Mouse (Mus musculus) urinary bladder, adult 18-20 months (tissue): ENCODE measurements around the gene Defb28.

ENCODE experiments used
- DNase-seq, 2 experiments: peaks; one replicate each; pipeline ENCODE4 v3.0.0; 2022; ENCODE audit warnings: low spot score in 2 of 2, mixed read lengths in 2 of 2

The Defb28 gene

DNA sequence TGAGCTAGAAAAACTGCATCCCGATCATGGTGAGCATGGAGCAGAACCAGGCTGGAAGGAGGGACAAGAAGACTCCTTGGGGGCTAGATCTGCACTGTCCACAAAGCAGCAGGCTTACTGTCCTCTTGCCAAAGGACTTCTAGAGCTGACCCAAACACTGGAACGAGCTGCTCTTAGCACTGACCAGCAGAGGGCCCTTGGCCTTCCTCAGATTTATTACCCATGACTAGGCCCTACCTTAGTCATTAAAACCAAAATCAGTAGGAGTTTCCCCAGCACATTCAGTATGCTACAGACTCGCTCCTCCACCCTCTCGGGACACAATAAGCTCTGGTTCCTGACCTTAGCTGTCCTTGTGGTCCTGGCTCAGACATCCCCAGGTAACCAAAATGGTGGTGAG lies at the start of gene Defb28:
TSS of gene Defb28 (plus strand) at position 275 of the 400 bp plus-strand sequence.
- no peak for DNase-seq

DNA sequence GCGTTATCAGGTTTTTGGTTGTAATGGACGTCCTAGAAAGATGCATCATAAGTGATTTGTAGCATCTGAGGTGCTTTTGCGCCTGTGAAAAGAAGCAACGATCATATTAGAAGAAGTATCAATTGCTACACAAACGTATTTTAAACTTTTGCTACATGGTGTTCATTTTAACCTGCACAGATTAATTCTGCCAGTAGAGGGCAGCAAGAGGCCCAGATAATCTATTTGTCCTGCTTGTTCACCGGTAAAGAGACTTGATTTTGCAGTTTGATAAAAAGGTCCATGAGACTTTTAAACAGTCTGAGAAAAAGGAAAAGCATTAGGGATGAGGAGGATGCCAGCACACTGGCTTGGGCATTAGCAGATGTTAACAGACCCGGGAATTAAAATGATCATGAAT lies 47.1 kb upstream of the Defb28 start:
- DNase-seq, result peak in 1 of 2 experiments; percentile 5

DNA sequence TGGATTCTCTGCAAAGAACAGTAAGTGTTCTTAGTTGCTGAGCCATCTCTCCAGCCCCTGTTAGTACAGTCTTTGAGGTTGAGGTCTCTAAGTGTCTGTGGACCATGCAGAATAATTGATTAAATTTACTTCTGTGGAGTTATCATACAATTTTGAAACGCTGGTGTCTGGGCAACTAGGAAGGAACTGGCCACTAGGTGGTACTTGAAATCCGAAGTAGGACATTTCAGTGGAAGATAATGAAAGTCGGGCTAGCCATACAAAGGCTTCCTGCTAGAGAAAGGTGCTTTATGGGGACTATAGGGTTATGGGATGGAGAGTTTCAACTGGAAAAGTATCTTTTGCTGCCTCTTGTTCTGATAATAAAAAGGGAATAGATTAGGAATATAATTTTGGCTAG lies 45.6 kb upstream of the Defb28 start:
- DNase-seq, result no peak

DNA sequence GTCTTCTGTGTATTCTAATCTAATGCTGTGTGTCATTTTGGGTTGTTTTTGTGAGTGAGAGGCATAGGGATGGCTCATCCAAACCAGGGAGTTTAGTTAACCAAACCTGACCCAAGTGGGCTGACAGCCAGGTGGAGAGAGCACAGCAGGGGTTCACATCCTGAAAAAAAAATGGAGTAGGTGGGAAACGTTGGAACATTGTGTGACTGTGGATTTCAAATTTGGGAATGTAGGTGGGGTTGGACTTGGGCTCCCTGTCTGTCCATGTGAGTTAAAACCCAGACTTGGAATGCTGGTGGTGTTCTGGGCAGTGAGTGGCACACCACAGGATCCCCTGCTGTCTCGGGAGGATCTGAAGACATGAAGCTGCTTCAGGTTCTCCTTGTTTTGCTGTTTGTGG lies 41.3 kb upstream of the Defb28 start, which contains the start of gene Defb20:
TSS of gene Defb20 (plus strand) at position 301 of the 400 bp plus-strand sequence.
- DNase-seq, result no peak

DNA sequence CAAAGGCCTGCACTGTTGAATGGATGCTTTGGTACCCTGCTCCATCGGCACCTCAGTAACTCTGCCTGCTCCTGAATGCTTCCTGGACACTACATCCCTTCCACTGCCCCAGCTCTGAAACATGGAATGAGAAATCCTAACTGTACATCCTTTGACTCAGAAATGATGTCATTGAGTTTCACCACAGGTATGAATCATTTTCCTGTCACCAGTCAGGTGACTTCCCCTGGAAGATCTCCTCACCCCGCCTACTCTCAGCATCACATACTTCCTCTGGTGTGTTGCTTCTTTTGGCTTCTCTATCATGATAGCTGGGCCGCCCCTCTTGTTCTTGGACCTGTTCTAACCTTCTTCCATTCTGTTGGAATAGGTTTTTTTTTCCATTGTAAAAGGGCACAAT lies 37.2 kb upstream of the Defb28 start:
- no peak for DNase-seq

DNA sequence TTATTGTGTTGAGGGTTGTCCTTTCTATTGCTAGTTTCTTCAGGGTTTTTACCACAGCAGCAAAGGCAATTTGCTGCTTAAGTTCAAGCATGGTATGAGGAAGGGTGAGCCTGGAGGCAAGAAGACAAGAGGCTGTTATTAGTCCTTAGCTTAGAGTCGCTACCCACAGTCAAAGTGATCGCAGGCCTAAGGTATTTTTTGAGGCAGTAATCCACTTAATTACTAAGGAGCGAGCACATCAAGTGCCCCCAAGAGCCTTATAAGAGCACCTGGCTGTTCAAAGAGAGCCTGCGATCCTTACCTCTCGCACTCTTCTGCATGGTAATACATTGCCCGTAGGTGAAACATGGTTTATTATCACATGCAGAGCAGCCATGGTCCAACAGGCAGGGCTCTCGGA lies 36.3 kb upstream of the Defb28 start:
- DNase-seq, result no peak

DNA sequence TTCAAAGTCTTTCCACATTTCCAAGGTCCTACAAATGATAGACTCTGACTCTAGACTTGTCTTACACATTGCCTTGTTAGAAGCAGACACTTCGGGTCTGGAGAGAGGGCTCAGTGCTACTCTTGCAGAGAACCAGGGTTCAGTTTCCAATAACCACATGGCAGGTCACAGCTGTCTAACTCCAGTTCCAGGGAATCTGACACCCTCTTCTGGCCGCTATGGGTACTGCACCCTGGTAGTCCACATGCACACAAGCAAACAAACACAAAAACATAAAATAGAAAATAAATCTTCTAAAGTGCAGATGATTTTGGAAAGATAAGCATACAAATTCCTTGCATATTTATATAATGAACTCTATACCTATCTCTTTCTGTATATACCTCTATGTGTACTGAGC lies 31.0 kb upstream of the Defb28 start:
- no peak for DNase-seq

DNA sequence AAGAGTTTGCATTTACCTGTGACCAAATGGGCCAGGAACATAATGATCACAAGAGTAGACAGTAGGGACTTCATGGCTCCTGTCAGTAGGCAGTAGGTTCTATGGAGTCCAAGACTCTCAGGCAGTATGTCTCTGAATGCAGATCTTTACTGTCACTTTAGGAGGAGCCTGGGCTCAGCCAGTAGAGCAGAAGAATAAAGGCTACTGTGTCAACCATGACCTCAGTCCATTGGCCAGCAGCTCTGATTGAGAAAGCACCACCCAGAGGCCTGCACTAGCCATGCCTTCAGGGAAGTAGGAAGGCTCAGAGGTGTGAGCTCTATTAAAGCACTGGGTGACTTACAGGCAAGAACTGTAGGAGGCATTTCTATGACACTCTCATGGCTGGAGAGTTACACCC lies 28.0 kb upstream of the Defb28 start, which contains the start of gene Defb22:
TSS of gene Defb22 (minus strand) at position 101 of the 400 bp plus-strand sequence.
- no peak for DNase-seq

DNA sequence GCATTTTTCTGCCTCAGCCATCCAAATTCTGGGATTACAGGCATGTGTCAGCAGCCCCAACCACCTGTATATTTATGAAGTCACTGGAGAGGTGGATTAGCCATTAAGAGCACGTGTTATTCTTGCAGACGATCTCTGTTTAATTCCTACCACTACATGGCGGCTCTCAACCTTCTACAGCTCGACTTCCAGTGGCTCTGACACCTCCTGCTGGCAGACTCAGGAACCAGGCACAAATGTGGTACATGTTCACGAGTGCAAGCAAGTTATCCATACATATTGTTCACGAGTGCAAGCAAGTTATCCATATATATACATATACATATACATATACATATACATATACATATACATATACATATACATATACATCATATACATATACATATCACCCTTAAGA lies 24.9 kb upstream of the Defb28 start:
- no peak for DNase-seq

DNA sequence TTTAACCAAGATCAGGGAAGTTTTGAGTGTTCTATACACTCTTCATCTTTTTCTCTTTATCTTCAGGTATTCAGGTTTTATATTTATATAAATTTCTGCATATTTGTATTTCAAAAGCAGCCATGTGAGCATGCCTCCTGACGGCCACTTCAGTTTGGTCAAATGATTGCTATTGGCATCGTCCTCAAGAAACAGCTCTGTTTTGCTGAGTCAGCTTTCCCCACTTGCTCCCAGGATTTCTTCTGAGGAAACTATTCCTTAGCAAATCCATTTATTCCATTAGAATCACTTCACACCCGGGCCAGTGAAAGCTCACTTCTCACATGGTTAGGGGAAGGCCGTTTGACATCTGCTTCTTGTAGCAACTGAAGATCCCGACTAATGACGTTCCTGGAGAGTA lies 20.0 kb upstream of the Defb28 start:
- DNase-seq, result no peak

DNA sequence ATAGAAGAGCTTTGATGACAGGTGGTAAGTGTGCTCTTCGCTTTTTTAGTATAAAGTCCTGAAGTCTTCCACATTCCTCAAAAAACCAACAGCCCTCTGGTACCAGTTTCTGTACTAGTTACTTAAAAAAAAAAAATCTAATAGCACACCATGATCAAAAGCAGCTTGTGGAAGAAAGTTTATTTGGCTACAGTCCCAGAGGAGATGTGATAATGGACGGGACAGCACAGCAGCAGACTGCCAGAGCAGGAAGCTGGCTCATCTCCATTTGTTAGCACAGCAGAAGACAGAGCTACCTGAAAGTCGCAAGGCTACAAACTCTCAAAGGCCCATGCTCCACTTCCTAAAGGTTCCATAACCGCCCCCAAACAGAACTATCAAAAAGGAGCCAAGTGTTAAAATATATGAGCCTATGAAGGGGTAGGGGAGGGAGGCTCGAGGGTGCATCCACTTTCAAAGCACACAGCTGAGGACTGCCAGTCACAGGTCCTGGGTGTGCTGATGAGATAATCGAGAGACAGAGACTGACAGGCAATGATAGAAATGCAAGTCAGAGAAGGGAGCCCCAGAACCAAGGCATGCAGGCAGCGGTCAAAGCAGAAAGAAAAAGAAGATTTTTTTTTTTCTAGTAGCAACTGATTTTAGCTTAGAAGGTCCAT lies 17.7 kb upstream of the Defb28 start:
- no peak for DNase-seq

DNA sequence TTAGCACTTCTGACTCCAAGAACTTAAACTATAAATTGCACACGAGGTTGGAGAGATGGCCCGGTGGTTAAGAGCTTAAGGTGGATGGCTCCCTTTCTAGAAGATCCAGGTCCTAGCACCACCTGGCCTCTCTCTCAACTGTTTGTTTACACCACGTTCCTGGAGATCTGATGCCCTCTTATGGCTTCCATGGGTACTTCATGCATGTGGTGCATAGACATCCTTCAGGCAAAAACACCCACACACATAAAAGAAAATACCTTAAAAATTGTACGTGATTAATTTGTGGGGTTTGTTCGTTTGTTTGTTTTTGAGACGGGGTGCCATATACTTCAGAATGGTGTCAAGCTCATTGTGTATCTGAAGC lies 17.2 kb upstream of the Defb28 start:
- no peak for DNase-seq

DNA sequence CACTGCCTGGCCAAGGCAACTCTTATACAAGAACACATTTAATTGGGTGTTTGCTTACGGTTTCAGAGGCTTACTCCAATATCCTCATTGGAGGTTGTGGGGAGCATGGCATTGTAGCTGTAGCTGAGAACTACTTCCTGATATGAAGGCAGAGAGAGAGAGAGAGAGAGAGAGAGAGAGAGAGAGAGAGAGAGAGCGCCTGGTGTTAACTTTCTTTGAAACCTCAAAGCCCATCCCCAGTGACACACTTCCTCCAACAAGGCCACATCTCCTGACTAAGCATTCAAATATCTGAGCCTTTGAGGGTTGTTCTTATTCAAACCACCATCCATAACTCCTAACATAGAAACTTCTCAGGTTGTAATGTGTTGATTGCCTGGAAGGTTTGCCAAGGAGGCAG lies 14.1 kb upstream of the Defb28 start:
- no peak for DNase-seq

DNA sequence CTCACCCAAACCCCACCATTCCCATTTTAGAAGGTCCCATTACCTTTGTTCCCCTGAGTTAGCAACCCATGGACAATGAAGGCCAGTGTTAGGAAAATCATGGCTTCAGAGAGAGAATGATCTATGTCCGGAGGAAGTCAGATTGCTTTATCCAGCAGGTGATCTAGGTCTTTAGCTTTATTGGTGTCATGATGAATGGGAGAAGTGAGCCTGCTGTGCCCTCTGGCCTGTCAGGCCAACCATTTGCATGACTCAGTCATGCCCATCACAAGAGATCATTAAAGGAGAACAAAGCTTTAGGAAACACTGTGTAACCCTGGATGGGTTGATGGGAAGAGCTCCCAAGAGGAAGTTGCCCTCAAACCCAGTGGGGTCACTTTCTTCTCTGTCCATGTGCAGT lies 6.5 kb upstream of the Defb28 start, which contains the start of gene Defb26:
TSS of gene Defb26 (minus strand) at position 101 of the 400 bp plus-strand sequence.
- no peak for DNase-seq

DNA sequence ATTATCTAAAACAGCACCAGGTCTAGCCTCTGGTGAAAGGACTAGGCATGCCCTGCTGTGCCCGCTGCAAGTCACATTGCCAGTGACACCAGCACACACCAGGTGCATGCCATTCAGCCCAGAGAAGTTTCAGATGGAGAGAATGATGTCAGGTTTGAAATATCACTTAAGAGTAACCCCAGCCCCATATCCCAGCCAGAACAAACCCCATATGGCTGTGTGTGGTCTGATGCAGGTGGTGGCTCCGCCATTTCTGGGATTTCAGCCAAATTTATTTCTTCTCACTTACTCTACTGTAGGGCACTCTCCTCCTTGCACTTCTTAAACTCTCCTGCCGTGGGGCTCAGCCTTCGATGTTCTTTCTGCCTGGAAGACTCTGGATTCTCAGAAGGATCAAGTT lies 2.0 kb upstream of the Defb28 start:
- no peak for DNase-seq

DNA sequence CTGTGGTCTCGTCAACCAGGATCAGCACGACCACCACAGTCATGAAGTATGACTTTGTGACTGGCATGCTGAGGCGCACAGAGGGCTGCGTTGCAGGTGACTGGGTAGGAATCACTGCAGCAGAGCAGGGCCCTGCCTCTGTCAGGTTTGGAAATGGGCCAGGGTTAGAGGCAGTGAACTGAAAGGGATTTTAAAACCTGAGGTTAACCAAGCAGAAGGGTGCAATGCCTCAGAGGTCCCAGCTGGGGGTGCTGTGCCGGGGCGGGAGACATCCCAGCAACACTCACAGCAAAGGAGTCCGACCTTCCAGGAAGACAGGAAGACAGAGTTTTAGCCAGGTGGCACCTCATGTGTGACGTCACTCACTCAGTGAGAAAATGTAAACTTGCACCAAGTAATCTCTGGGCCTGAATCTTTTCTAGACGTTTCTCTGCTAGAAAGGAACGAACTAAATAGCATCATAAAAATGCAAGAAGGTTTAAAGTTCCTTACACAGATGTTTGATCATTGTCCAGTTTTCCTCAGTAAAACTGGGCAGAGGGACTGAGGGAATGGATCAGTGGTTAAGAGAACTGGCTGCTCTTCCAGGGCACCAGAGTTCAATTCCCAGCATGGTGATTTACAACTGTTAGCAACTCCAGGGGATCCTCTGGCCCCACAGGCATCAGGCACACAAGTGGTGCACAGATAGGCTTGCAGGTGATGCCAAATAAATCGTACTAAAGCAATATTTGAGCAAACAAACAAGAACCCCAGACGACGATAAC lies 22.1 kb downstream of the Defb28 start, which contains the start of gene Defb29:
TSS of gene Defb29 (minus strand) at position 155 of the 767 bp plus-strand sequence.
- DNase-seq, result no peak

DNA sequence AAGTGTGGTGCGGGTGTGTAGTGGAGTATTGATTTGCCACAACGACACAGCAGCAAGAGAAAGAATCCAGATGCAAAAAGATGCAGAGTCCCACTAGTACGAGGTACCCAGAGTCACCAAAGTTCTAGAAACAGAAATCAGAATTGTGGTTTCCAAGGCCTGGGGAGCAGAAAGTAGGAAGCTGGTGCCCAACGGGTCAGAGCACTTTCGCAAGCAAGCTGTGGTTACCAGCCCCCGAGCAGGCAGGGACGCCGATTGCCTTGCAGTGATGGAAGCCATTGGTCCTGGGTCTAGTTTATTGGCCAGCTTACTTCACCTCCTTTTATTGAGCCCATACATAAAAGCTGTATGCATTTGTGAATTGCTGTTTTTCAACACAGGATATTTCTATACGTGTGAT lies 23.9 kb downstream of the Defb28 start:
- DNase-seq, result no peak

DNA sequence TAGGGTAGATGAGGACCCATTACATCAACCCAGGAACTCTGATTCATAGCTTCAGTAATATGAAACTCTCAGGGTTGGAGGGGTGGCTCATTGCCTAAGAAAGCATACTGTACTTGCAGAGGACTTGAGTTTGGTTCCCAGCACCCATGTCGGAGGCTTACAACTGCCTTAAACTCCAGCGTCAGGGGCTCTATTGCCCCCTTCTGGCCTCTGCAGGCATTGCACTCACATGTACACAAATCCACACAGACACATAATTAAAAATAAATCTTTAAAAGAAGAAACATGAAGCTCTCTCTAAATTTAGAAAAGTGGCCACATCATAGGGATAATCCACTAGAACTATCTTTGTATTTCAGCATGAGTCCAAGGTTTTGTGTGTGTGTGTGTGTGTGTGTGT lies 24.8 kb downstream of the Defb28 start:
- DNase-seq, result no peak

DNA sequence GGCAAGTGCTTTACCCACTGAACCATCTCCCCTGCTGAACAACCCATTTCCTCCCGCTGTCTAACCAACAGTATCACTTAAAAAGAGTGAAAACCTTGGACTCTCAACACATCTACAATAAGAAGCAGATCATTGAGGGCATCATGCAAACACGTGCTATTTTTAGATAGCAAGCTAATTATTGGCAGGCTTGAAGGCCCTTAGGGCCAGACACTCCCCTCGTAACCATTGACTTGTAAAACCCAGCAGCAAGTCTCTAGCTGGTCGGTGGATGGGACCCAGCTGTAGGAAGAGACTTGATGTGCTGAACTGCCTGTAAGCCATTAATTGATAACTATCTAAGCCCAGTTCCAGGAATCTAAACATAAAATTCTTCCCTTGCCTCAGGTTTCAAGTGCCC lies 25.4 kb downstream of the Defb28 start:
- DNase-seq, result no peak

DNA sequence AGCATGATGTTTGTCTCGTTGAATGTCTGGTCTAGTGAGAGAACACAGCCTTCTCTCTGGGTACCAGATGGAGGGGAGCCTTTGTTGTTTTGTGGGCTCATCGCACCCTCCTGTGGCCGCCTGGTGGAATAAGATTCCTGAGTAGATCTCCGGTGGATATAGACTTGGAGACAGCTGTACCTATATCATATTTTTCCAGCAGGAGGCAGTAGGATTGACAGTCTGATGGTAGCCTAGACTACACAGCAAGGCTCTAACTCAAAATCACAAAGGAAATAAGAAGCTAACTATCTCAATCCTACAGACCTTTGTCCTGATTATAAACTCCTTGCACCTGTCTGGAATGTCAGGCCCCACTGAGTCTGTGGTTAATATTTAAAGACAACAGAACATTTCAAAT lies 26.6 kb downstream of the Defb28 start:
- DNase-seq, result no peak

DNA sequence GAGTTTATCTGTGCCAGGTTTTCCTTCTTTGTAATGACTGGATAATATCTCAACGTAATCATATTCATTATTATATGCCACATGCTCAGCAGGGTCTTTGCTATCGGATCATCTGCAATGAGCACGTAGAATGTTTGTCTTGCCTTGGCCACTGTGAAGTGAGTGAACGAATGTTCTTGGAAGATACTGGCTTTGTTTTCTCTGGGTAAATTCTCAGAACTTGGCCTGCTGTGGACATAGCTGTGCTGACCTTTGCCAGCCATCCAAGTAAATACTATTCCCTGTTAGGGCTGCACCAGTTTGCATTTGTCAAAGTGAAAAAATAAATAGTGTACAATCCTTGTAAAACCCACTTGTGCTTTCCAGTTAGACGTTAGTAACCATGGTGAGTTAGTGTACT lies 30.1 kb downstream of the Defb28 start:
- DNase-seq, result no peak

DNA sequence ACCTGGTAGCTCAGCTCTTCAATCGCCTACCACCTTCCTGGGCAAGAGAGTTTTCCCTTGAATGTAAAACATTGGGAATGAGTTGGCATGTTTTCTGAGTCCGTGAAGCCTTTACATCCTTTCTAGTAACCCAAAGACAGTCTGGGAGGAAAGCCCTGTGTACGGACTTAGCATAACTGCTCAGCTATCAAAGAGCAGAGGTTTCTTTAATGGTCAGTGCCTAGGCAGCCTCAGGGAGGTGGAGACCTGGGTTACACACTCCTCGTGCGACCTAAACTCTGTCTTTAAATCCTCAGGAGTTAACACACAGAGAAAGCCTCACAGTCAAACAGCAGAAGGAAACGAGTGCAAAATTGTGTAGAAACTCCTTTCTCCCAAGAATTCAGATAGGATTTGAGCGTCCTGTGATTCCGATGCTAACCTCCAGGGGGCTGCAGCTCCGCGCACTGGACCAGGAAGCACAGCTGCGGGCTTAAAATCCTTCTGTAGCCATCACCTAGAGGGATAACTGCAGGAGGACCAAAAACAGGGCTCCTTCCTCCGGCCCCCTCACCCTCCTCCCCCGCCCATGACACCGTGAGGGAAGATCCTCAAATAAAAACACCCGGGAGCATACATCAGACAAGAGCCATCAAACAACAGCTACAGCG lies 35.8 kb downstream of the Defb28 start:
- DNase-seq, result peak; percentile 22 to 37

DNA sequence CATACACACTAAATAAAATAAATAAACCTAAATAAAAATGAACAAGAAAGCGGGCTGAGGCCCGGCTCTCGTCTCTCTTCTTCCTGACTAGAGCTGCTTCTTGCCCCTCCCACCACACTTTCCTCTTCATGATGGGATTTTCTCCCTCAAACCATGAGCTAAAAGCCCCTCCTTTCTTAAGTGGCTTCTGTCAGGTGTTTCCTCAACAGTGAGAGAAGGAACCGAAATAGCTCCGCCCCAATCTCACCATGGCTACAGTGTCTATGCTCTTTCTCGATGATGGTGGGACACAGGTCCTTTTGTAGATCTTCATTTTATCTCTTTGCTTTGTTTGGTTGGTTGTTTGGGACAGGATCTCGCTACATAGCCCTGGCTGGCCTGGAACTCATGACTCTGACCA lies 38.6 kb downstream of the Defb28 start:
- no peak for DNase-seq
